Mouse (Mus musculus) testis, adult 2 months (tissue): Measurements from ENCODE around the gene Rnf126.

Source experiments
- CTCF ChIP-seq: fragments of 200-500 bp; IDR thresholded peaks from 2 replicates; pipeline ENCODE4 v1.5.1; 2012; ENCODE audit warnings: low read depth, mild to moderate bottlenecking, inconsistent platforms, low read length, moderate library complexity; ENCODE audit not compliant: control insufficient read depth, insufficient read depth, insufficient replicate concordance
- POLR2A ChIP-seq: fragments of 200-500 bp; IDR thresholded peaks from 2 replicates; pipeline ENCODE4 v1.6.1; 2012; ENCODE audit warnings: low read depth, mild to moderate bottlenecking, inconsistent platforms, low read length, moderate library complexity; ENCODE audit not compliant: control insufficient read depth

DNA sequence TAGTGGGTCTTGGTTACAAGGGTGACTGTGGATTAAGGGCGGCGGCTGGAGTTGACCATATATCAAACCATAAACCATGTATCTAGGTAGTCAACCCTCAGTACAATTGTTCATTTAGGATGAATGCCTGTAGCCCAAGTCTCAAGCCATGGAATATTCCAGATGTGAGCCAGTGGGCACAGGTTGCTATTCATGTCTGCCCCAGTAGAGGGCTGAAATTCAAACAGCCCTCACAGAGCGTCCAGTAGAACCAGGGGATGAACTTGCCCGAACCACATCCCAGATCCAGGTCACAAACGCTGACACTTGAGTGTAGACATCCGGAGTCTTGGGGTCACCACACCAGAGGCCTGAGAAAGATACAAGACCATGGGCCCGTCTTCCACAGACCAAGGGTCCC, 16.3 kb upstream of the Rnf126 start:
- TF ChIP-seq CTCF, result no peak; the same call in 1 of the 2 replicates
- no peak for TF ChIP-seq POLR2A
